ENCODE assay signal across 10 mouse cellular contexts in the genomic region with DNA sequence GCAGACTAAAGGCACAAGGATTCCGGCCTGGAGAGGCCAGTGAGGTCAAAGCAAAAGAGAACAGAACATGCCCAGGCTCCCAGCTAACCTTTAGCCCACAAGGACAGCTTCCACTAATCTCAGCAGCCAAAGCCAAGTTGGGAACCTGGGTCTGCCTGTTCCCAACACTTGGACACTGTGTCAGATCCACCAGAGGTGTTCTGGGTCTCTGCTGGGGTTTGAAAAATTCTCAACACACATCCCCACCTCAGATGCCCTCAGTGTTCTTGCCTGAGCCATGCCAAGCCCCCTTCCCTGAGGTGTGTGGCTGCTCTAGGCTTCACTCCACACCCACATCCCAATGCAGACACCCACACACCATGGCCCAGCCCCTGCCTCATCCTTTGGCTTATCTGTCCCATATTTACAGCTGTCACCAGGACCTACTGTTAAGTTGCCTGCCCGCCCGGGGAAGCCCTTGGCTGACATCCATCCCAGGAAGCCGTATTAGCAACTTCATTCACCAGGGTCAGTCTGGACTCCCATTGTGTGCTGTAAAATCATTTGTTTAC. TPM values are rescaled to one million over a fixed set of nuclear protein-coding genes. Genes with fewer than 3 reads are reported as not detected.
DNase-seq lines count a peak whose midpoint lies in the region; ATAC-seq and TF ChIP-seq lines count a peak whose summit lies in the region.
"Had no signal": no experiment of that assay in that cellular context is flagged by ENCODE, and none has a peak within 500 bp of the region (broad histone marks: within the 10 kb centered on the region; RNA-seq: fewer than 3 reads in every experiment).

Gene Gm826, minus strand, starts transcription at position 52 of the 551 bp plus-strand sequence.

- H3K9ac ChIP-seq in kidney, embryonic 16.5 days (replicated peaks; ENCODE audit: low read length), result no peak within 1 kb of the TSS
- H3K9ac ChIP-seq in intestine, postnatal 0 days (ENCODE audit: low read depth, low read length), result no peak within 1 kb of the TSS
- no peak within 1 kb of the TSS for H3K9ac ChIP-seq in forebrain, postnatal 0 days
- H3K9ac ChIP-seq: liver, embryonic 13.5 days had no signal

- ATAC-seq in kidney, embryonic 16.5 days (ENCODE audit: low FRiP score, low TSS enrichment), result no peak
- no peak for ATAC-seq in intestine, postnatal 0 days
- no peak for ATAC-seq in forebrain, postnatal 0 days

- H3K4me2 ChIP-seq in kidney, embryonic 16.5 days (replicated peaks; ENCODE audit: low read depth, low read length), result no peak within 1 kb of the TSS
- no peak within 1 kb of the TSS for H3K4me2 ChIP-seq in intestine, postnatal 0 days (replicated peaks; ENCODE audit: low read depth)
- no peak within 1 kb of the TSS for H3K4me2 ChIP-seq in forebrain, postnatal 0 days (ENCODE audit: low read depth)
- H3K4me2 ChIP-seq: liver, embryonic 13.5 days had no signal

- WGBS in kidney, embryonic 16.5 days, result 53% methylated on average over 4 of the region's 4 CpGs
- WGBS in intestine, postnatal 0 days, result 30% methylated on average over 4 of the region's 4 CpGs
- 39% methylated on average over 4 of the region's 4 CpGs for WGBS in forebrain, postnatal 0 days

- intact Hi-C loops in left cerebral cortex, adult 2 months (cut with DNase I), result no loop called here

- H3K27me3 ChIP-seq in kidney, embryonic 16.5 days (ENCODE audit: insufficient read depth, low read length), result no peaks in the 10 kb centered on the region
- no peaks in the 10 kb centered on the region for H3K27me3 ChIP-seq in intestine, postnatal 0 days (replicated peaks; ENCODE audit: control insufficient read depth, insufficient read depth, low read length)
- no peaks in the 10 kb centered on the region for H3K27me3 ChIP-seq in forebrain, postnatal 0 days (ENCODE audit: insufficient read depth, low read length)
- H3K27me3 ChIP-seq: liver, embryonic 13.5 days had no signal

- DNase-seq in kidney, adult 11 months, result peak; percentile 40
- DNase-seq in heart, adult 8-10 months (ENCODE audit: low spot score), result peak; percentile 50
- DNase-seq in lung, postnatal 14 days, result peak; percentile 64
- DNase-seq in forebrain, postnatal 0 days, result no peak
- no peak for DNase-seq in left cerebral cortex, adult 2 months (ENCODE audit: extremely low spot score in 1 of 2, low spot score in 2 of 2)
- DNase-seq in urinary bladder, adult 18-20 months (ENCODE audit: low spot score in 2 of 2), result no peak
- DNase-seq: liver, embryonic 13.5 days had no signal

- H3K36me3 ChIP-seq in kidney, embryonic 16.5 days (ENCODE audit: insufficient read depth, low read length), result no peaks in the 10 kb centered on the region
- no peaks in the 10 kb centered on the region for H3K36me3 ChIP-seq in intestine, postnatal 0 days (ENCODE audit: control insufficient read depth, insufficient read depth)
- no peaks in the 10 kb centered on the region for H3K36me3 ChIP-seq in forebrain, postnatal 0 days (ENCODE audit: insufficient read depth)
- H3K36me3 ChIP-seq: liver, embryonic 13.5 days had no signal

- H3K27ac ChIP-seq in kidney, embryonic 16.5 days (ENCODE audit: low read length), result no peak within 1 kb of the TSS
- peak within 1 kb of the TSS; percentile 62 for H3K27ac ChIP-seq in intestine, postnatal 0 days (ENCODE audit: low read depth, low read length)
- no peak within 1 kb of the TSS for H3K27ac ChIP-seq in forebrain, postnatal 0 days (ENCODE audit: low read depth, low read length)
- no peak within 1 kb of the TSS for H3K27ac ChIP-seq in left cerebral cortex, adult 2 months
- H3K27ac ChIP-seq: liver, embryonic 13.5 days had no signal

- no peak for TF ChIP-seq CTCF in intestine, postnatal 0 days (IDR thresholded peaks at IDR 0.05; ENCODE audit: low read depth)
- no peak for TF ChIP-seq CTCF in forebrain, postnatal 0 days (IDR thresholded peaks at IDR 0.05; ENCODE audit: low read depth)
- TF ChIP-seq CTCF in left cerebral cortex, adult 2 months (IDR thresholded peaks at IDR 0.05), result no peak

- peaks cover 2% of the 10 kb centered on the region; the same call in 1 of the 2 replicates for H3K4me1 ChIP-seq in kidney, embryonic 16.5 days (ENCODE audit: insufficient read depth, low read length)
- H3K4me1 ChIP-seq in intestine, postnatal 0 days (replicated peaks; ENCODE audit: control insufficient read depth, insufficient read depth, low read length), result peaks cover 8% of the 10 kb centered on the region; the same call in 1 of the 2 replicates
- H3K4me1 ChIP-seq in forebrain, postnatal 0 days (ENCODE audit: insufficient read depth), result no peaks in the 10 kb centered on the region; the same call in 1 of the 2 replicates

- H3K9me3 ChIP-seq in kidney, embryonic 16.5 days (ENCODE audit: low read length), result no peaks in the 10 kb centered on the region
- no peaks in the 10 kb centered on the region for H3K9me3 ChIP-seq in intestine, postnatal 0 days (ENCODE audit: control insufficient read depth)
- H3K9me3 ChIP-seq in forebrain, postnatal 0 days (ENCODE audit: low read length), result no peaks in the 10 kb centered on the region
- H3K9me3 ChIP-seq: liver, embryonic 13.5 days had no signal

- H3K4me3 ChIP-seq in kidney, embryonic 16.5 days (ENCODE audit: low read length), result no peak within 1 kb of the TSS
- H3K4me3 ChIP-seq in intestine, postnatal 0 days (ENCODE audit: low read depth, low read length), result no peak within 1 kb of the TSS
- no peak within 1 kb of the TSS for H3K4me3 ChIP-seq in forebrain, postnatal 0 days (ENCODE audit: low read depth, low read length)
- H3K4me3 ChIP-seq in left cerebral cortex, adult 2 months, result no peak within 1 kb of the TSS
- H3K4me3 ChIP-seq: liver, embryonic 13.5 days had no signal

RNA-seq across cellular contexts. Expression of gene Gm826, which starts in this region (rescaled TPM):
- 0.67 and 0.91 TPM in 2 replicates for polyA plus RNA-seq in kidney, embryonic 16.5 days (2015; fragmentation: Nextera tagmentation; extraction: Ambion mirVana)
- total RNA-seq in heart, adult 8-10 months (2022), result 10 to 100 TPM in 2 of 4 experiments, 1 to 10 TPM in 2; 6.6 to 13.3 (median 10.3) TPM
- 6.2 and 8.2 TPM in 2 replicates for polyA plus RNA-seq in intestine, postnatal 0 days (2015; fragmentation: Nextera tagmentation; extraction: Ambion mirVana)
- total RNA-seq in forebrain, postnatal 0 days (2014; rRNA removed), result not detected in 2 replicates
- 0.19 TPM in 1 of 2 replicates, not detected in the other for polyA plus RNA-seq in forebrain, postnatal 0 days (2015; fragmentation: Nextera tagmentation; extraction: Ambion mirVana)
- total RNA-seq in left cerebral cortex, adult 2 months (2021), result not detected
- total RNA-seq: granulocyte monocyte progenitor cell, adult 5-6 weeks had no signal

Comparison
In these comparisons a context has a peak if more than half of its experiments do, and no peak if none do; other contexts are left out.
1. DNase-seq: peak in kidney, adult 11 months (single experiment), heart, adult 8-10 months (single experiment) and lung, postnatal 14 days (single experiment); none in forebrain, postnatal 0 days (single experiment), left cerebral cortex, adult 2 months (0 of 2) and urinary bladder, adult 18-20 months (0 of 2).